Mouse (Mus musculus) skeletal muscle tissue, postnatal 0 days (tissue): Measurements from ENCODE around the gene Gm3269. TPM values are rescaled to one million over a fixed set of nuclear protein-coding genes. Genes with fewer than 3 reads are reported as not detected.

Source experiments
- polyA plus RNA-seq: library from polyadenylated mRNA; unstranded; fragments of >200 nt; fragmentation: Nextera tagmentation; extraction: Ambion mirVana; gene quantifications from 2 replicates; pipeline ENCODE4 v1.2.1, GENCODE M21; 2015

The Gm3269 gene
- not detected in 2 replicates for polyA plus RNA-seq

DNA sequence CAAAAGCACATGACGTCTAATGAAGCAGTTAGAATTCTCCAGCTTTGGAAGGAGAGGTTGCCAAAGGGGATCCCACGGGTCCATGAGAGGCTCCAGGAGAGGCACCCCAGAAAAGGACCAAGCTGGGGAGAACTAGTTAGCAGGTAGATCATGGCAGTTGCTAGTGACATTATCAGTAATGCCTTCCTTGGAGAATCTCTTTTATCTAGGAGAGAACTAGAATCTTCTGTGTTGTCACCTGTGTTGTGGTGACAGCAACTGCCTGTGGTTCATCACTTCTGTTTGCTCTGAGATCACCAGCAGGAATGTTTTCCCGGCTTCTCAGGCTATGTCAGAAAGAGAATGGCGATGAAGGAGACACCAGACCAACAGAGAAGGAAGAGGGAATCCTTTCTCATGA lies at the start of gene Gm3269:
Gm3269 (plus strand) TSS at position 301 of the 400 bp plus-strand sequence.

DNA sequence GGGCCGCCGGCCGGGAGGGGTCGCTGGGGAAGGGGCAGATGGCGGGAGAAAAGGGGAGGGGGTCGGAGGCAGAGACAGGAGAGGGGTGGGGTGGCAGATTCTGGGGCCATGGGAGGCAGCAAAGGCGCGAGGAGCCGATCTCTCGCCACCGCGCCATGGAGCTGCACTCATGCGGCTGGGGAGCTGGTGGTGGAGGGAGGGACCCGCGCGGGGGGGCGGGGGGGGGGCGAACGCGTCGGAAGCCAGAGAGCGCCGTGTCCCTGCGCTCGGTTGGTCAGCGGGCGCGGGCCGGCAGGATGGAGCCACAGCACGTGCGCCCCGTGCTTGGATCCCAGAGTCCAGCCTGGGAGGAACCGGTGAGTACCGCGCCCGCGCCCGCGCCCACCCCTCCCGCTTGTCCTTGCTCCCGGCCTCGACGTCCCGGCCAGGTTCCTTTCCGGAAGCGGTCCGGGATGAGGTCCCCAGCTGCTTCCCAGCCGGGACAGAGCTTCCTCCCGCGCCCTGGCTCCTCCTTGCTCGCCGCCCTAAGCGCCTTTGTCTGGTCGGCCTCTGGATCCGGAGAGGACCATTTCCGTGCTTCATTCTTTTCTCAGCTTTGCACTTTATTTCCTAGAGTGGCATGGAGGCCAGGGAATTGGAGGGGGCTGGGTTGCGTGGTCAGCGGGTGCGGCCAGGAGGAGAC lies 17.5 kb downstream of the Gm3269 start, which contains the start of gene Gm3264:
Gm3264 (plus strand) TSS at position 278 of the 682 bp plus-strand sequence.

DNA sequence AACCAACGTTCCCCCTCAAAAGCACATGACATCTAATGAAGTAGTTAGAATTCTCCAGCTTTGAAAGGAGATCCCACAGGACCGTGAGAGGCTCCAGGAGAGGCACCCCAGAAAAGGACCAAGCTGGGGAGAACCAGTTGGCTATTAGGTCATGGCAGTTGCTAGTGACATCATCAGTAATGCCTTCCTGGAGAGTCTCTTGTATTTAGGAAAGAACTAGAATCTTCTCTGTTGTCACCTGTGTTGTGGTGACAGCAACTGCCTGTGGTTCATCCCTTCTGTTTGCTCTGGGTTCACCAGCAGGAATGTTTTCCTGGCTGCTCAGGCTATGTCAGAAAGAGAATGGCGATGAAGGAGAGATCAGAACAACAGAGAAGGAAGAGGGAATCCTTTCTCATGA lies 54.2 kb downstream of the Gm3269 start, which contains the start of gene Gm3278:
Gm3278 (plus strand) TSS at position 301 of the 400 bp plus-strand sequence.

Other genes with a start within 250 kb of the Gm3269 start
- not detected in 2 replicates for gene Gm8159, start 205.8 kb upstream of the Gm3269 start, polyA plus RNA-seq
- not detected in 2 replicates for gene Gm3239, start 173.9 kb upstream of the Gm3269 start, polyA plus RNA-seq
- not detected in 2 replicates for gene Gm7876, start 128.9 kb upstream of the Gm3269 start, polyA plus RNA-seq
- gene Gm3252, start 111.3 kb upstream of the Gm3269 start, polyA plus RNA-seq: 0.27 and 0.50 TPM in 2 replicates
- not detected in 2 replicates for gene Gm9602, start 61.8 kb upstream of the Gm3269 start, polyA plus RNA-seq
- 0.76 and 1.0 TPM in 2 replicates for gene Gm3264, start 17.5 kb downstream of the Gm3269 start, polyA plus RNA-seq
- not detected in 2 replicates for gene Gm3278, start 54.3 kb downstream of the Gm3269 start, polyA plus RNA-seq
- not detected in 2 replicates for gene Gm8297, start 145.8 kb downstream of the Gm3269 start, polyA plus RNA-seq
- gene Gm3298, start 177.8 kb downstream of the Gm3269 start, polyA plus RNA-seq: not detected in 2 replicates
- not detected in 2 replicates for gene 4930555G01Rik, start 212.5 kb downstream of the Gm3269 start, polyA plus RNA-seq
- gene Gm8281, start 232.9 kb downstream of the Gm3269 start, polyA plus RNA-seq: 0.15 and 0.55 TPM in 2 replicates